Mouse (Mus musculus) spleen, adult 2 months (tissue): ENCODE results near the gene Shank2. TPM values are rescaled to one million over a fixed set of nuclear protein-coding genes. Genes with fewer than 3 reads are reported as not detected.

Source experiments
- DNase-seq, 2 experiments: peaks; one replicate each; pipeline versions ENCODE4 v3.0.0 to v3.0.0-alpha.2; 2012 to 2021; ENCODE audit warnings: low spot score in 2 of 2, low read depth in 1 of 2
- H3K27ac ChIP-seq: fragments of 200-500 bp; 2 replicates; pipeline ENCODE4 v1.5.1; 2012; ENCODE audit warnings: low read length, inconsistent platforms; ENCODE audit not compliant: insufficient read depth
- H3K27me3 ChIP-seq: fragments of 200-500 bp; 2 replicates; pipeline ENCODE4 v1.6.1; 2012; ENCODE audit warnings: mild to moderate bottlenecking, moderate library complexity, low read length, inconsistent platforms; ENCODE audit not compliant: control insufficient read depth, insufficient read depth
- H3K36me3 ChIP-seq: fragments of 200-500 bp; 2 replicates; pipeline ENCODE4 v1.6.1; 2012; ENCODE audit warnings: mild to moderate bottlenecking, low read length, inconsistent platforms; ENCODE audit not compliant: control insufficient read depth, insufficient read depth
- H3K4me1 ChIP-seq: fragments of 200-500 bp; 2 replicates; pipeline ENCODE4 v1.6.1; 2011; ENCODE audit warnings: inconsistent platforms; ENCODE audit not compliant: control insufficient read depth, insufficient read depth, insufficient read length
- H3K4me3 ChIP-seq: fragments of 200-500 bp; 2 replicates; pipeline ENCODE4 v1.5.1; 2011; ENCODE audit warnings: mild to moderate bottlenecking, inconsistent platforms; ENCODE audit not compliant: insufficient read depth, insufficient read length; ENCODE audit errors: extremely low read depth
- CTCF ChIP-seq: fragments of 200-500 bp; IDR thresholded peaks from 2 replicates; pipeline ENCODE4 v1.5.1; 2011; ENCODE audit warnings: mild to moderate bottlenecking, inconsistent platforms; ENCODE audit not compliant: insufficient read depth, insufficient read length, insufficient replicate concordance; ENCODE audit errors: extremely low read depth
- POLR2A ChIP-seq: fragments of 200-500 bp; IDR thresholded peaks from 2 replicates; pipeline ENCODE4 v1.6.1; 2011; ENCODE audit warnings: low read depth, low read length, inconsistent platforms
- WGBS: fragments of 180-500 bp; shearing (Covaris S2); methylation state at CpG from one replicate; pipeline ENCODE4 v1.1.7; 2018; 5-methylcytosine and 5-hydroxymethylcytosine counted together
- polyA plus RNA-seq: library from polyadenylated mRNA; depleted of rRNA; stranded (reverse); fragments of >200 nt; gene quantifications from 2 replicates; pipeline ENCODE4 v1.2.3, GENCODE M21; 2012

The Shank2 gene
- polyA plus RNA-seq, 1 experiment = 0.13 TPM

DNA sequence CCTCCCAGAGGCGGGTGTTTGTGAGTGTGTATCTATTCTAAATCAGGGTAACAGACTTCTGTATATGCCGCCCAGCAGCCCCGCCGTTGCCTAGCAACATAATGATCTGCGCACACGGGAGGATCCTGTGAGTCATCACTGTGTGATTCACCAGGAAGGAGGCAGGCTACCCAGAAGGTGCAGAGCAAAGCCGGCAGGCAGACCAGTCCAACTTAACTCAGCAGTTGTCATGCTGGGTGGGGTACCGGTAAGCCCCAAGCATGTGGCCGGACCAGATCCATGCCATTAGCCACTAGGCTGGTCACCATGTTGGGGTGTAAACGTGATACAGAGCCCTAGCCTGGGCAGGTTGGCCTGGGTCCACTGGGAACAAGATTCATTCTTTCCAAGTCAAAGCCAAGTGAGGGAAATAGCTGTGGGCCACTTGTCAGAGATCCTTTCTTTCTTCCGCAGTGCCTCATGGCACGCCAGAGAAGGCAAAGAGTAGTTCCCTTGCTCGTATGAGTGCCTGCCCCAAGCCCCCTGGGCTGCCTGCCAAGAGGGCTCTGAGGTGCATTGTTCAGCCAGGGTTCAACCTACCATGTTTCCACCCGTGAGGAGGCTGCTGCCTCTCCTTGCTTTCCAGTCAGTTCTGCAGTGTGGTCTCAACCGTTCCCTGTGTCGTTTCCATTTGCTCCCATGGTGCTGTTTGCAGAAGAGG, 416.1 kb downstream of the Shank2 start:
- WGBS = 41% methylated on average over 16 of the region's 16 CpGs
- TF ChIP-seq CTCF (no peak), POLR2A (no peak)
- DNase-seq = no peak

DNA sequence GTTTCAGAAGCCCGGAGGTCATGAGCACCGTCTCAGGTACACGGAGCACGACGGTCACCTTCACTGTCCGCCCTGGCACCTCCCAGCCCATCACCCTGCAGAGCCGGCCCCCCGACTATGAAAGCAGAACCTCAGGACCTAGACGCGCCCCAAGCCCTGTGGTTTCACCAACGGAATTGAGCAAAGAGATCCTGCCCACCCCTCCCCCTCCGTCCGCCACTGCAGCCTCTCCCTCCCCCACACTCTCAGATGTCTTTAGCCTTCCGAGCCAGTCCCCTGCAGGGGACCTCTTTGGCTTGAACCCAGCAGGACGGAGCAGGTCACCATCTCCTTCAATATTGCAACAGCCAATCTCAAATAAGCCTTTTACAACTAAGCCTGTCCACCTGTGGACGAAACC, 418.8 kb downstream of the Shank2 start:
- Histone ChIP-seq H3K4me3 (no peak overlapping the region), H3K27ac (no peak overlapping the region), H3K27me3 (no peaks in the 10 kb centered on the region), H3K4me1 (no peaks in the 10 kb centered on the region), H3K36me3 (no peaks in the 10 kb centered on the region)
- 19% methylated on average over 16 of the region's 16 CpGs for WGBS
- no peak for DNase-seq
- no peak for TF ChIP-seq POLR2A

More for the DNA sequence above, 416.1 kb downstream of the Shank2 start:
- H3K4me1 ChIP-seq = no peaks in the 10 kb centered on the region
- H3K27me3 ChIP-seq = no peaks in the 10 kb centered on the region
- no peak overlapping the region for H3K27ac ChIP-seq
- no peaks in the 10 kb centered on the region for H3K36me3 ChIP-seq
- H3K4me3 ChIP-seq = no peak overlapping the region

DNA sequence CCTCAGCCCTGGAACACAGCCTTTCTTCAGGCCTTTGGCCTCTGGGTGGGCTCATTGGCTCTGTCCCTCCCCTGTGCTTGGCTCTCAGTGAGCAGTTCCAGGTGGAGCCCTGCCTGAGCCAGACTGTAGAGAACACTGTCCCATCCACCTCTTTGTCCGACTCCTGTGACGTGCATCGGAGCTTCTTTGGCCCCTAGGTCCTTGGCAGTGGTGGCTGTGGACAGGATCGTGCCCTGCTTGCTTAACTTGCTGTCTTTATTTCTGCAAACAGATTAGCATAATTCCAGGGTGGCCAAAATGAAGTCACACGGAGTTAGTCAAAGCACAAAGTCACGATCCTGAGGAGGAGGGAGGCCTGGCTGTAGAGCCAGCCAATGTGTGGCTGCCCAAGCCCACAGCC, 419.8 kb downstream of the Shank2 start:
- Histone ChIP-seq H3K27me3 (no peaks in the 10 kb centered on the region), H3K36me3 (no peaks in the 10 kb centered on the region), H3K27ac (no peak overlapping the region), H3K4me3 (no peak overlapping the region), H3K4me1 (no peaks in the 10 kb centered on the region)
- DNase-seq = no peak
- WGBS = 82% methylated on average over 6 of the region's 6 CpGs
- TF ChIP-seq CTCF = no peak
- TF ChIP-seq POLR2A = no peak

DNA sequence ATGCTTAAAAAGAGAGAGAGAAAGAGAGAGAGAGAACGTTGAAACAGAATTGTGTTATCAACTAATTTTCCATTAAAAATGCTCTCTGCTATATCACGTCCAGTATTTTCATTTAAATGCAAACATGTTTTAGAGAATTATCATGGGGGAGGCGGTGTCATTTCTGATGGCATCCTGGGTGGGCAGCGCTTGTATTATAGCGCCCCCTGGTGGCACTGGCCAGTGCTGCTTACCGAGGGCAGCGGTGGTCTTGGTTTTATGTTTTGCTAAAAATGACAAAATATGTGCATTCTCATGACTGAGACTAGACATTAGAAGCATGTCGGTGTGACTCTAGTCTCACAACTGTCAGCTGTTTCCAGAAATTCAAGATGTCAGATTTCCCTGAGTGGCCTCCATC, 424.2 kb downstream of the Shank2 start:
- no peak for DNase-seq
- 15% methylated on average over 8 of the region's 8 CpGs for WGBS
- Histone ChIP-seq H3K27me3 (no peaks in the 10 kb centered on the region), H3K4me1 (no peaks in the 10 kb centered on the region), H3K4me3 (no peak overlapping the region), H3K27ac (no peak overlapping the region), H3K36me3 (no peaks in the 10 kb centered on the region)
- TF ChIP-seq CTCF = peak; percentile 84
- no peak for TF ChIP-seq POLR2A

DNA sequence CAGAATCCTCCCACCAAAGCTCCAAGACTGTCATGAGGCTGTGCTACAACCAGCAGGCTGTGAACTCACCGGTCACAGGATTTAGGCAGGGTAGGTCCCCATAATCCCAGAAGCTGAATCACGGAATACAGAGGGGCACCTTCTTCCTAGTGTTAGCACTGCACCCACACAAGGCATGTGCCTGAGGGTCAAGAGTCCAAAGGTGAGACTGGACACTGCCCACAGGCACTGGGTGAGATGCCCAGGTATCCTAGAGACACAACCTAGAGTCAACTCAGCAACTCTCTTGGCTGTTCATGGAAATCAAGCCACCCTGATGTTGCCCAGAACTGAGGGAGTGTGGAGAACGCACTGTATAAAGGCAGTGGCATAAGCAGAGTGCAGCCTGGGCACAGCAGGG, 424.9 kb downstream of the Shank2 start:
- no peak overlapping the region for H3K4me3 ChIP-seq
- no peaks in the 10 kb centered on the region for H3K36me3 ChIP-seq
- TF ChIP-seq POLR2A (no peak), CTCF (no peak)
- no peaks in the 10 kb centered on the region for H3K4me1 ChIP-seq
- WGBS = 83% methylated on average over 3 of the region's 3 CpGs
- no peak overlapping the region for H3K27ac ChIP-seq
- H3K27me3 ChIP-seq = no peaks in the 10 kb centered on the region
- no peak for DNase-seq

DNA sequence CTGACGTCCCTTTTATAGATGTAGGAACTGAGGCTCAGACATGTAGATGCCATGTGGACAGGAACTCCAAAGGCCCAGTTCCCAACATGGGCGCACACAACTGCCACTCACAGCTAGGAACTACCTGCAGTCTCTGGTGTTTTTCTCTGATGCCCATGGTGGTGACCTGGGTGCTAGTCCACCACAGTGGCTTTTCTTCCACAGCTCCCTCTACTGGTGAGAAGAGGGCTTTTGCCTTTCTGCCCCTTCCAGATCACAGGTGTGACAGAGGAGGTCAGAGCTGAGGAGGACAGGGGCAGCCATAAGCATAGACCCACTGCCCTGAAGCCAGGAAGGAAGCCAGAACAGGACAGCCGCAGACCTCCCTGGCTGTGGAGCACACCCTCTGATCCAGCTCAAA, 425.7 kb downstream of the Shank2 start:
- H3K4me1 ChIP-seq = no peaks in the 10 kb centered on the region
- no peak overlapping the region for H3K4me3 ChIP-seq
- no peak overlapping the region for H3K27ac ChIP-seq
- no peaks in the 10 kb centered on the region for H3K27me3 ChIP-seq
- no peaks in the 10 kb centered on the region for H3K36me3 ChIP-seq
- DNase-seq = no peak
- 85% methylated on average over 3 of the region's 3 CpGs for WGBS
- peak; percentile 3; the same call in 1 of the 2 replicates for TF ChIP-seq CTCF
- TF ChIP-seq POLR2A = no peak

DNA sequence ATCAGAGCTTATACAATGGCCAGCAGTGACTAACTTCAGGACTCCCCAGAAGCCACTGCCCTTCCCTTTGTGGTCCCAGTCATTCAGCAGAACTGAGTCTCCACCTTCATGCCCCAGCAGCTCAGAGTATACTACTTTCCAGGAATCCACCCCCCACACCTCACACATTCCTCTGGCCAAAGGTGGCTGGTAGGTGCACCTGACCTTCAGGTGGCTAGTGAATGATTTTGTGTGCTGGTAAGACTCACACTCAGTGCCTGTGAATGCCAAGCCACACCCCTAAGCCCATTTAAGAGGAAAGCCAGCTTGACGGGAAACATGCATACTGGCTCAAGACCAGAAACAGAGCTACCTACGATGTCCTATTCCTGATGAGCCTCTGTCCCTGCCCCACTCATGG, 431.2 kb downstream of the Shank2 start:
- DNase-seq = no peak
- TF ChIP-seq CTCF = no peak
- TF ChIP-seq POLR2A = no peak
- Histone ChIP-seq H3K4me1 (no peaks in the 10 kb centered on the region), H3K36me3 (no peaks in the 10 kb centered on the region), H3K27me3 (no peaks in the 10 kb centered on the region), H3K27ac (no peak overlapping the region), H3K4me3 (no peak overlapping the region)
- WGBS = 78% methylated on average over 2 of the region's 2 CpGs
